Mouse (Mus musculus) cerebellum, adult 2 months (tissue): Measurements from ENCODE around the gene Plp1.

Experiments used
- CTCF ChIP-seq: fragments of 200-500 bp; IDR thresholded peaks from 2 replicates; pipeline ENCODE4 v1.5.1; 2011; ENCODE audit warnings: low read depth, mild to moderate bottlenecking, control low read depth, low read length, moderate library complexity, borderline replicate concordance; ENCODE audit not compliant: insufficient read depth
- POLR2A ChIP-seq: fragments of 200-500 bp; IDR thresholded peaks from 2 replicates; pipeline ENCODE4 v1.6.1; 2011; ENCODE audit warnings: low read length, control low read depth, borderline replicate concordance; ENCODE audit not compliant: insufficient read depth

DNA sequence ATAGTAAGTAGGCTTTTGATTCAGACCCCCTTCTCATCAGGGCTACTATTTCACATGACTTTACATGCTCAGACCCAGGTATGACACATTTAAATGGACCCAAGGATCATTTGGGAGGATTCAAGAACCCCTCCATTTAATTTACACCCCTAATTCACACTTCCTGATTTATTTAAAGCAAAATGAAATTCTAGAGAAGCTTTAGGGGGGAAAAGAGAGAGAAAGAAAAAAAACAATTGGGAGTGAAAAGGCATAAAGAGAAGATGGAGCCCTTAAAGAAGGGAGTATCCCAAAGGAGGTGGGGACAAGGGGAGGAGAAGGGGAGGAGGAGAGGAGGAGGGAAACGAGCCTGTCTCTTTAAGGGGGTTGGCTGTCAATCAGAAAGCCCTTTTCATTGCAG is at the start of gene Plp1:
- TF ChIP-seq POLR2A (no peak), CTCF (no peak)
